Mouse (Mus musculus): Measurements from ENCODE around the gene Gdpd2. TPM values are rescaled to one million over a fixed set of nuclear protein-coding genes. Genes with fewer than 3 reads are reported as not detected.

The Gdpd2 gene
- polyA plus RNA-seq, 1 experiment from 2014 or later: 3.7 TPM

- 56% methylated on average over 6 of the region's 6 CpGs for WGBS
- H3K4me1 ChIP-seq: no peaks in the 10 kb centered on the region
- H3K36me3 ChIP-seq: no peaks in the 10 kb centered on the region
- no peak overlapping the region for H3K4me2 ChIP-seq
- peaks cover 28% of the 10 kb centered on the region for H3K27me3 ChIP-seq
- no peak overlapping the region for H3K4me3 ChIP-seq
- no peak overlapping the region for H3K27ac ChIP-seq
- no peak overlapping the region for H3K9ac ChIP-seq
- H3K9me3 ChIP-seq: no peaks in the 10 kb centered on the region
- no peak for ATAC-seq (ENCODE audit: insufficient number of reproducible peaks, insufficient read depth, low FRiP score, low TSS enrichment, low read depth)
Measured at GRCm38 (mm10) chrX:100740785-100741184, 11.1 kb downstream of the Gdpd2 start.

GRCm38 (mm10) chrX:100741940-100742339 is 12.3 kb downstream of the Gdpd2 start:
- no peak for ATAC-seq (ENCODE audit: insufficient number of reproducible peaks, insufficient read depth, low FRiP score, low TSS enrichment, low read depth)

GRCm38 (mm10) chrX:100765855-100766254 is 36.2 kb downstream of the Gdpd2 start:
- peaks cover 20% of the 10 kb centered on the region for H3K27me3 ChIP-seq
- H3K9ac ChIP-seq: no peak overlapping the region
- 78% methylated on average over 6 of the region's 6 CpGs for WGBS
- H3K4me3 ChIP-seq: no peak overlapping the region
- H3K4me1 ChIP-seq: peaks cover 6% of the 10 kb centered on the region
- no peaks in the 10 kb centered on the region for H3K36me3 ChIP-seq
- no peaks in the 10 kb centered on the region for H3K9me3 ChIP-seq
- no peak overlapping the region for H3K27ac ChIP-seq
- no peak overlapping the region for H3K4me2 ChIP-seq
- ATAC-seq (ENCODE audit: insufficient number of reproducible peaks, insufficient read depth, low FRiP score, low TSS enrichment, low read depth): no peak

More at GRCm38 (mm10) chrX:100741940-100742339, 12.3 kb downstream of the Gdpd2 start:
- Histone ChIP-seq H3K4me3 (no peak overlapping the region), H3K27me3 (peaks cover 21% of the 10 kb centered on the region), H3K4me1 (no peaks in the 10 kb centered on the region), H3K4me2 (no peak overlapping the region), H3K27ac (no peak overlapping the region), H3K9ac (no peak overlapping the region), H3K9me3 (no peaks in the 10 kb centered on the region), H3K36me3 (no peaks in the 10 kb centered on the region)
- WGBS: 13% methylated on average over 10 of the region's 10 CpGs

- ATAC-seq (ENCODE audit: insufficient number of reproducible peaks, insufficient read depth, low FRiP score, low TSS enrichment, low read depth): no peak
- H3K9ac ChIP-seq: peak within 1 kb of the TSS; percentile 58
- H3K36me3 ChIP-seq: no peaks in the 10 kb centered on the region
- peak within 1 kb of the TSS; percentile 82 for H3K4me2 ChIP-seq
- H3K27me3 ChIP-seq: peaks cover 20% of the 10 kb centered on the region
- H3K9me3 ChIP-seq: no peaks in the 10 kb centered on the region
- WGBS: 20% methylated on average over 26 of the region's 26 CpGs
- H3K4me3 ChIP-seq: peak within 1 kb of the TSS; percentile 50
- no peak within 1 kb of the TSS for H3K27ac ChIP-seq
- H3K4me1 ChIP-seq: peaks cover 6% of the 10 kb centered on the region
Measured at GRCm38 (mm10) chrX:100767181-100767884, 37.7 kb downstream of the Gdpd2 start, which contains the start of gene Dlg3. Gene Dlg3 (plus strand): TSS chrX:100767722.

GRCm38 (mm10) chrX:100767885-100768626 is 38.4 kb downstream of the Gdpd2 start:
- 34% methylated on average over 28 of the region's 36 CpGs for WGBS
- Histone ChIP-seq H3K9ac (peak overlapping the region; percentile 58), H3K4me3 (peak overlapping the region; percentile 50), H3K27ac (no peak overlapping the region), H3K4me2 (peak overlapping the region; percentile 82), H3K27me3 (peaks cover 20% of the 10 kb centered on the region), H3K9me3 (no peaks in the 10 kb centered on the region), H3K4me1 (peaks cover 6% of the 10 kb centered on the region), H3K36me3 (no peaks in the 10 kb centered on the region)
- ATAC-seq (ENCODE audit: insufficient number of reproducible peaks, insufficient read depth, low FRiP score, low TSS enrichment, low read depth): peak; percentile 37; the same call in 1 of the 2 replicates

GRCm38 (mm10) chrX:100769281-100769680 is 39.6 kb downstream of the Gdpd2 start:
- H3K4me2 ChIP-seq: no peak overlapping the region
- no peaks in the 10 kb centered on the region for H3K9me3 ChIP-seq
- no peak overlapping the region for H3K9ac ChIP-seq
- no peak overlapping the region for H3K27ac ChIP-seq
- ATAC-seq (ENCODE audit: insufficient number of reproducible peaks, insufficient read depth, low FRiP score, low TSS enrichment, low read depth): no peak
- H3K36me3 ChIP-seq: no peaks in the 10 kb centered on the region
- H3K27me3 ChIP-seq: peaks cover 20% of the 10 kb centered on the region
- WGBS: 81% methylated on average over 5 of the region's 5 CpGs
- H3K4me3 ChIP-seq: no peak overlapping the region
- peaks cover 6% of the 10 kb centered on the region for H3K4me1 ChIP-seq

GRCm38 (mm10) chrX:100774341-100774811 is 44.7 kb downstream of the Gdpd2 start:
- peaks cover 3% of the 10 kb centered on the region; the same call in 1 of the 2 replicates for H3K4me1 ChIP-seq
- H3K4me2 ChIP-seq: peak overlapping the region; percentile 59
- peak overlapping the region; percentile 51 for H3K4me3 ChIP-seq
- peaks cover 3% of the 10 kb centered on the region; the same call in 1 of the 2 replicates for H3K27me3 ChIP-seq
- no peaks in the 10 kb centered on the region for H3K36me3 ChIP-seq
- WGBS: 16% methylated on average over 23 of the region's 23 CpGs
- no peaks in the 10 kb centered on the region for H3K9me3 ChIP-seq
- no peak overlapping the region for H3K27ac ChIP-seq
- ATAC-seq (ENCODE audit: insufficient number of reproducible peaks, insufficient read depth, low FRiP score, low TSS enrichment, low read depth): no peak; the same call in 1 of the 2 replicates
- peak overlapping the region; percentile 79 for H3K9ac ChIP-seq

- no peak overlapping the region for H3K9ac ChIP-seq
- 84% methylated on average over 3 of the region's 3 CpGs for WGBS
- H3K9me3 ChIP-seq: no peaks in the 10 kb centered on the region
- peaks cover 3% of the 10 kb centered on the region; the same call in 1 of the 2 replicates for H3K4me1 ChIP-seq
- H3K27ac ChIP-seq: no peak overlapping the region
- no peaks in the 10 kb centered on the region for H3K27me3 ChIP-seq
- ATAC-seq (ENCODE audit: insufficient number of reproducible peaks, insufficient read depth, low FRiP score, low TSS enrichment, low read depth): no peak
- H3K4me2 ChIP-seq: no peak overlapping the region
- no peaks in the 10 kb centered on the region for H3K36me3 ChIP-seq
- no peak overlapping the region for H3K4me3 ChIP-seq
Measured at GRCm38 (mm10) chrX:100775405-100775804, 45.7 kb downstream of the Gdpd2 start.

GRCm38 (mm10) chrX:100776494-100776893 is 46.8 kb downstream of the Gdpd2 start:
- Histone ChIP-seq H3K4me1 (peaks cover 3% of the 10 kb centered on the region; the same call in 1 of the 2 replicates), H3K4me3 (peak overlapping the region; percentile 57), H3K4me2 (peak overlapping the region; percentile 64), H3K27me3 (no peaks in the 10 kb centered on the region), H3K9ac (no peak overlapping the region), H3K27ac (peak overlapping the region; percentile 90), H3K9me3 (no peaks in the 10 kb centered on the region), H3K36me3 (no peaks in the 10 kb centered on the region)
- WGBS: 23% methylated on average over 9 of the region's 9 CpGs
- peak; percentile 43; the same call in 1 of the 2 replicates for ATAC-seq (ENCODE audit: insufficient number of reproducible peaks, insufficient read depth, low FRiP score, low TSS enrichment, low read depth)

GRCm38 (mm10) chrX:100776985-100777654 is 47.4 kb downstream of the Gdpd2 start:
- peak overlapping the region; percentile 64 for H3K4me2 ChIP-seq
- peak overlapping the region; percentile 90 for H3K27ac ChIP-seq
- WGBS: 27% methylated on average over 38 of the region's 49 CpGs
- peak overlapping the region; percentile 76 for H3K9ac ChIP-seq
- H3K4me3 ChIP-seq: peak overlapping the region; percentile 57
- peak; percentile 90 for ATAC-seq (ENCODE audit: insufficient number of reproducible peaks, insufficient read depth, low FRiP score, low TSS enrichment, low read depth)
- H3K27me3 ChIP-seq: no peaks in the 10 kb centered on the region
- no peaks in the 10 kb centered on the region for H3K36me3 ChIP-seq
- H3K4me1 ChIP-seq: peaks cover 3% of the 10 kb centered on the region; the same call in 1 of the 2 replicates
- H3K9me3 ChIP-seq: no peaks in the 10 kb centered on the region

GRCm38 (mm10) chrX:100777655-100778234 is 48.1 kb downstream of the Gdpd2 start:
- ATAC-seq (ENCODE audit: insufficient number of reproducible peaks, insufficient read depth, low FRiP score, low TSS enrichment, low read depth): no peak
- 19% methylated on average over 10 of the region's 10 CpGs for WGBS

More at GRCm38 (mm10) chrX:100777655-100778234, 48.1 kb downstream of the Gdpd2 start:
- H3K9me3 ChIP-seq: no peaks in the 10 kb centered on the region
- H3K4me3 ChIP-seq: peak overlapping the region; percentile 57
- peak overlapping the region; percentile 90 for H3K27ac ChIP-seq
- no peaks in the 10 kb centered on the region for H3K36me3 ChIP-seq
- peak overlapping the region; percentile 64 for H3K4me2 ChIP-seq
- no peaks in the 10 kb centered on the region for H3K27me3 ChIP-seq
- peaks cover 3% of the 10 kb centered on the region; the same call in 1 of the 2 replicates for H3K4me1 ChIP-seq
- peak overlapping the region; percentile 76 for H3K9ac ChIP-seq
